Mouse (Mus musculus): Measurements from ENCODE around the gene Daglb.

Gene Daglb

DNA sequence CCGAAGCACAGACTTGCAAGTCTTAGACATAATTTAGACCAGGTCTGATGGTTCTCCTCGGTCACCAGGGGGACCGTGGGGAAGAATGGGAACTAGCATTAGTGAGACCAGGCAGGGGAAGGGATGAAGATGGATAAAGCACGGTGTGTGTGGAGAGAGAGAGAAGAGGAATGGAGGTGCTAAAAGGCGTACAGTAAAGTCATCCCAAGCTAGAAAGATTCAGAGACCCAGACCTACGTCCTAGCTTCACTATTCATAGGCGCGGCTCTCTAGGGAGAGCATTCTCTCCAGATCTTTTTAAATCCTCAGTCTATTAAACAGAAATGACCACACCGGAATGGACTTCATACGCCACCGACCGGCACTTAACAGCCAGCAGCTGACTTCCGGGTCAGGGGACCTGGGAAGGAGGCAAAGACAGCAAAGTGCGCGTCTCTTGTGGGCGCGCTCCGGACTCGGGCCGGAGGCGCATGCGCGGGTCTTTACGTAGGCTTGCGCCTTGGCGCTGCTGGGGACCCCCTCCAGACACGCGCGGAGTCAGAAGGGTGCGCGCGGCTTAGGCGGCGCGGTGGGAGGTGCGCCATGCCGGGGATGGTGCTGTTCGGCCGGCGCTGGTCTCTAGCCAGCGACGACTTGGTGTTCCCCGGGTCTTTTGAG lies at the start of gene Daglb:
Gene Daglb (plus strand): TSS at position 485 of the 657 bp plus-strand sequence.
- peak; percentile 87 for DNase-seq (ENCODE audit: low read depth, low spot score)

DNA sequence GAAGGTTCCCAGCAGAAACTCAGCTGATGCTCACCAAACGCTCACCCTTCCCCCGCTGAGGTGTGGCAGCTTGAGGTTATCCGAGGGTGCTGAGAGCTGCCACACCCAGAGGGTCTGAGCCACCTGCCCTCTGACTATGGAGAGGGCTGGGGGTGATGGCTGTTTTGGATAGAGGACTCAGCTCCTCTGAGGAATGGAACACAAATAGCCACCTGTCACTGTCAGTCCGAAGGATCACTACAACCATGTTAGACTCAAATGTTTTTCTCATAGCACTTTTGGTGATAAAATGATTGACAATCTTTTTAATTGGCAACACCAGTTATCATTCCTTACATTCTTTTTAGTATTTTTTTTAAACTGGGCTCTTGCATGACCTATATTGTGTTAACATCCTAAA lies 42.9 kb upstream of the Daglb start:
- no peak for DNase-seq (ENCODE audit: low read depth, low spot score)

DNA sequence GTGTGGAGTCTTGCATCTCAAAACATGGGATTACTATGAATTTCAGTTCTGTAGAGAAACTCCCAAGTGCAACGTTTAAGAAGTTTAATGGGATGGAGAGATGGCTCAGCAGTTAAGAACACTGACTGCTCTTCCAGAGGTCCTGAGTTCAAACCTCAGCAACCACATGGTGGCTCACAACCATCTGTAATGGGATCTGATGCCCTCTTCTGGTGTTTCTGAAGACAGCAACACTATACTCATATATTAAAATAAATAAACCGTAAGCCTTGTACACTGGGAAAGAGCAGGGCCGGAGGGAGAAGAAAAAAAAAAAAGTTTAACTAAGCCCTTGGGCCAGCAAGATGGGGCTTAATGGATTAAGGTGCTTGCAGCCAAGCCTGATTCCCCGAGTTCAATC lies 41.4 kb upstream of the Daglb start:
- DNase-seq (ENCODE audit: low read depth, low spot score): no peak

DNA sequence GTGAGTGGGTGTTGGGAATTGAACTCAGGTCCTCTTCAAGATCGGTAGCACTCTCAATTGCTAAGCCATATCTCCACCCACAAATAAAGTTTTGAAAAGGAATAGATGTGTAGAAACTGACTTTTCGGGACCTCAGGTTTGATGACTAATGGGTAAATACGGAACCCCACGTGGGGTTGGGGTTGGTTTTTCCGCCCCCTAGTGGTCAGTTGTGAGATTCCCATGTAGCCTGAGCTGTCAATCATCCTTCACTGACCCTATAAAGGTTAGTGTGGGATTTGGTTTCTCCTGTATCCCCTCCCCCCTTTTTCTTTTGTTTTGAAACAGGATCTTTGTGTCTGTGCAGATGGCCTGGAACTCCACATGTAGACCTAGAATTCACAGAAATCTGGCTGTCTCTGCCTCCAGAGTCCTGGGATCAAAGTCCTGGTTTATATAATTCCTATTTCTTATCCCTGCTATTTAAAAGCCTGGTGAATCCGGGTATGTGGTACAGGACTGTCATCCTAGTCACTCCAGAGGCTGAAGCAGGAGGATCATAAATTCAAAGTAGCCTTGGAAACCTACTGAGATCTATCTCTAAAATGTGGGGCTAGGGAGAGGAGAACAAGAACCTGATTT lies 40.4 kb upstream of the Daglb start:
- peak; percentile 25 for DNase-seq (ENCODE audit: low read depth, low spot score)

DNA sequence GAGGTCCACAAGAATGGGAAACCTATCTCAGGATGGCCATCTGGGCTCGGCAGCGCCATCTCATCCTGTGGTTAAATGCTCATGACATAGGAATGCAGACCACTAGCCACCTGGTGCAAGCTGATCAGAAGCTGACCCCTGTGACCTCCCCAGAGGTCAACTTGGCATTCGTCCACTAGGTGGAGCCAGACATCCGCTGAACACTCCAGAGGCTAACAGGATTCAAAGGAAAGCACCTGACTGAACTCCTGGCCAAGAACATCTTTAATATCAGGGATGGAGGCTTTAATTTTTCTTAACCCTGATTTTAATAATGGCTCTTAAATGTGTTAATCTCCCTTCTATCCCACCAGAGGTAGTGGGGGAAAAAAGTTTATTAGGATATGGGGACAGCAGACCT lies 30.0 kb upstream of the Daglb start:
- DNase-seq (ENCODE audit: low read depth, low spot score): peak; percentile 76

DNA sequence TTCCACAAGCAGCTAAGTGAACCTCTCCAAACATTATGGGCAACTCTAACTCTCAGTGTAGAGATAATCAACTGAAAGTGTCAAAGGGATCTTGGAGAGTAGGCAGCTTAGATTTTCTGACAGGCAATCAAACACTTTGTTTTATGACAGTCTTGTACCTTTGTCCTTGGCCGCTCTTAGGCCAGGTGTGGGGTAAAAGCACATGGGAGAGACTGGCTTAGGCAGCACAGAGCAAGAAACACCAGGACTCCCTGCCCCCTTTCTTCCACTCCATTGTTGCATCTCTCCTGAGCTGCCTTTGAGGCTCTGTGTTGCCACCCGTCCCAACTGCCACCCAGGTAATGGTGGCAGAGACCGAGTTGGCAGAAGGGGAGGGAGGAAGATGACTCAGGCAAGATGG lies 23.1 kb upstream of the Daglb start:
- no peak for DNase-seq (ENCODE audit: low read depth, low spot score)

DNA sequence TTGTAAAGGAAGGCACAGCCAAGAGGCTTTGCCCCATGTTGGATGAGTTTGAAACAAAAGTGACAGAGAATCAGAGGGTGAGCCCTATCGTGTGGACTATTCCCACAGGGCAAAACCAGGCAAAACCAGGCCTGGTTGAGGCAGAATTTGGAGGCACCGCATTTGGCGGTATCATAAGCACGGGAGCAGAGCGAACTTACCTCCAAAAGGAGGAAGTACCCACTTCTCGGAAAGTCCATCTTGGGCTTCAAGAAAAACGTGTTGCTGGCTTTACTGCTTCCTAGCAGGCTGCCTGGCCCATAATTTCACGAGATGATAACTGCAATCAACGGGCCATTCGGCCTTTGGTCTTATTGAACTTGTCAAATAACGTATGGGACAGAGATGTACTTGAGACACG lies 22.6 kb upstream of the Daglb start:
- no peak for DNase-seq (ENCODE audit: low read depth, low spot score)

DNA sequence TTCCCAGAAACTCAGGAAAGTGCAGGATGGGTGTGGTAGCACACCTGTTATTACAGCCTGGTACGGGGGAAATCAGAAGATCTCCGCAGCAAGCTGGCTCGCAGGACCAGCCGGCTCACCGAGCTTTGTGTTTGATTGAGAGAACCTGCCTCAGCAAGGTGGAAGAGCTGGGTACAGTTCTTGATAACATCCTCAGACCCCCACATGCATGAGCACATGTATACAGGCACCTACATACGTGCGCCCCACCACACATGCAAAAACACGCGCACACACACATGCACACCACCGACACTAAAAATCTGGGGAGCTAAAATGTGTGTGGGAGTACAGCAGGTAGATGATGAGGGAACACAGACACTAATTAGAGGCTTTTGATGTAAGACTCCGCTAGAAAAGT lies 713 bp upstream of the Daglb start:
- no peak for DNase-seq (ENCODE audit: low read depth, low spot score)

DNA sequence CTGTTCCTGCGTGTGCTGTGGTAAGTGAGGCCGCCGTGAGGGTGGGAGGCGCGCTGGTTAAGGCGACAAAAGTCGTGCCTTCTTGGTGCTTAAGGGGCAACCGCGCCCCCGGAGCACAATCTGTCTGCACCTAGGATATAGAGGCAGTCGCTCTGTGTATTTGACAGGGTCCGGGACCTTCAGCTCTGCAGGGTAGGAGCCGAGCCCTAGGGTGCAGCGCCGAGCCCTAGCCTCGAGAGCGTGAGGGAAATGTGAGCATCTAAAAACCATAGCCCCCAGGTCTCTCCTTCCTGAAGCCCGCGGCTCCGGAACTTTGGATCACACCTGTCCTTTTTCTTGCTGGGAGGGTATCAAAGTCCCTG lies 354 bp downstream of the Daglb start:
- no peak for DNase-seq (ENCODE audit: low read depth, low spot score)

DNA sequence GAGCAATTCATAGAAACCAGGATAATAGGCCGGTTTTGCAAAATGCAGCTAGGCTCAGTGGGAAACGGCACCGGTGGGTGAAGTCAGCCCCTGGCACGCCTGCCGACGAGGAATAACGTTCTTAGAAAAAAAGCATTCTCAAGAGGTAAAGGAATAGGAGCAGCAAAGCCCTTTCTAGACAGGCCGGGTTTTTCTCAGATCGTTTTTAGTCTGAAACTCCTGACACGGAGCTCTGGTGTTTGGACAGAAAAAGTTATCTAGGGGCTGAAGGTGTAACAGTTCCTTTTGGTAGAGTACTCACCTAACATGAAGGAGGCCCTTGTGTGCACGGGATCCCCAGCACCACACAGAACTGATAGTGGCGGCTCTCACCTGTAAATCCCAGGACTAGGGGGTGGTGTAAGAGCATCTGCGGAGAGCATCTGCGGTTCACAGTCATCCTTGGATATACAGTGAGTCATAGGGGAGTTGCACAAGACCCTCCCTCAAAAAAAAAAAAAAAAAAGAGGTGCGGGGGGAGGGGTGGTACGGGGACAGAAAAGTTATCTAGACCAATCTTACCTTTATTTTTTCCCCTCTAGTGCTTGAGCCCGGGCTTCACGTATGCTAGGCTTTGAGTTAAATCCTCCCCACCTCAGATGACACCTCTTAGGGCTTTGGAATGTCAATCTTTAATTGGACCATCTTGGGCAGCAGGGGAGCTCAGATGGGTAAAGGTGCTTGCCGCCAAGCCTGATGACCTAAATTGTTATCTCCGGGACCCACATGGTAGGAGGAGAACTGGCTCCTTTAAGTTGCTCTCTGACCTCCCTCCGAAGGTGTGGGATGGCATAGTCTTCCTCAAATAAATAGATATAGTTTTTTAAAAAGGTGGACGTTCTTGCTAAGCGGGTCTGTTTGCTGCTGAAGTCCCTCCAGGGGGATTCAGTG lies 1.0 kb downstream of the Daglb start:
- no peak for DNase-seq (ENCODE audit: low read depth, low spot score)

DNA sequence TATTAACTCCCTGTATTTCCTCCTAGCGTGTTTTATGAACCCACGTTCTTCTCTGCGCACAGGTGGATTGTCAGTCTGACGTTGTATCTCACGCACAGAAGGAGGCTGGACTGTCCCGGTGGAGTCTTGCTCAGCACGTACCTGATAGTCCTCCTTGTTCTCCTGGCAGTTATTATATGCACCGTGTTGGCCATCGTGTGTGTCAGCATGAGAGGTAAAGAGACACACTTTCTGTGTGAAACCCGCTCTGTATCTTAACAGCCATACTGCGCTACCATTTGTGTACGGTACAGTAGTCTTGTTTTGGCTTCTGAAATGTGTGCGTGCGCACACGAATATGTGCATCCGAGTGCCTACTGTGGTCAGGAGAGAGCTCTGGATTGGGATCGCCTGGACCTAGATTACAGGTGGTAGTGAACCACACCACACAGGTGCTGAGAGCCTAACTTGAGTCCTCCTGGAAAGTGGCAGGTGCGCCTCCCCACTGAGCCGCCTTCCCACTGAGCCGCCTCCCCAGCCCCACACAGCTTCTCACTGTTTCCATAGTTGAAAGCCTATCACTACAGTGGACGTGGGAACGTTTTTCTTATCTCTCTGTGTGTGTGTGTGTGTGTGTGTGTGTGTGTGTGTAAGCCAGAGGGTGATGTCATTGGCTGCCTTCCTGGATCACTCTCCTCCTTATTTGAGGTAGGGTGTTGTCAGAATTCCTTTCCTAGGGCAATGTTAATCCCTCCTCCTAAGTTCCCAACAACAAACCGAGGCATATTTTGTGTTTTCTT lies 2.7 kb downstream of the Daglb start:
- DNase-seq (ENCODE audit: low read depth, low spot score): no peak

DNA sequence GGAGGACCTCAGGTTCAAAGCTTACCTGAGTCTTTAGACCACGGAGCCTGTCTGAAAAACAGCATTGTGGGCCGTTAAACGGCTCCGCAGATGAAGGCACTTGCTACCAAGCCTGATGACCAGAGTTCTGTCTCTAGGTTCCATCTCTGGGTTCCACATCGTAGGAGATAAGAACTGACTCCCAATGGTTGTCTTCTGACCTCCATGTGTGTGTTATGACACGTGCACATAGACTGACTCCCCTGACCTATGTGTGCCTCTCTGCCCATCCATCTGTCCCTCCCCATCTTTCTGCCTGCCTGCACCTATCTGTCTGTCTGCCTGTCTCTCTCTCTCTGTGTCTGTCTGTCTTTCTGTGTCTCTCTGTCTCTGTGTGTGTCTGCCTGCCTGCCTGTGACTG lies 3.5 kb downstream of the Daglb start:
- DNase-seq (ENCODE audit: low read depth, low spot score): no peak

DNA sequence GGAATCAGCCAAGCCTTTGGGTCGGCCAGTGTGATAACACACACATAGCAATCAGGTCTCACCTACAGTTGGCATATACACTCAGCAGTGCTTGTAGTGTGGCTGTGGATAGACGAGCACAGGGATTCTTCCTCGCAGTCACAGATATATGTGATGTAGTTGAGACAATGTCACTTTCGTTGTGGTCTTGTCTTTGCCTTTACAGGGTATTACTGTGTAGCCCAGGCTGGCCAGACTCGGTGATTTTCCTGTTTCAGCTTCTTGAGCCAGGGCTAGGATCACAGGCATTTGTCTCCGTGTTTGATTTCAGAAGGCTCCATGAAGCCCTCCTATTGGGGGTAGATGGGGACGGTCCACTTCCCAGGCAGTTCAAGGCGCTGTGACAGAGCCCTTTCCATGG lies 5.2 kb downstream of the Daglb start:
- no peak for DNase-seq (ENCODE audit: low read depth, low spot score)

DNA sequence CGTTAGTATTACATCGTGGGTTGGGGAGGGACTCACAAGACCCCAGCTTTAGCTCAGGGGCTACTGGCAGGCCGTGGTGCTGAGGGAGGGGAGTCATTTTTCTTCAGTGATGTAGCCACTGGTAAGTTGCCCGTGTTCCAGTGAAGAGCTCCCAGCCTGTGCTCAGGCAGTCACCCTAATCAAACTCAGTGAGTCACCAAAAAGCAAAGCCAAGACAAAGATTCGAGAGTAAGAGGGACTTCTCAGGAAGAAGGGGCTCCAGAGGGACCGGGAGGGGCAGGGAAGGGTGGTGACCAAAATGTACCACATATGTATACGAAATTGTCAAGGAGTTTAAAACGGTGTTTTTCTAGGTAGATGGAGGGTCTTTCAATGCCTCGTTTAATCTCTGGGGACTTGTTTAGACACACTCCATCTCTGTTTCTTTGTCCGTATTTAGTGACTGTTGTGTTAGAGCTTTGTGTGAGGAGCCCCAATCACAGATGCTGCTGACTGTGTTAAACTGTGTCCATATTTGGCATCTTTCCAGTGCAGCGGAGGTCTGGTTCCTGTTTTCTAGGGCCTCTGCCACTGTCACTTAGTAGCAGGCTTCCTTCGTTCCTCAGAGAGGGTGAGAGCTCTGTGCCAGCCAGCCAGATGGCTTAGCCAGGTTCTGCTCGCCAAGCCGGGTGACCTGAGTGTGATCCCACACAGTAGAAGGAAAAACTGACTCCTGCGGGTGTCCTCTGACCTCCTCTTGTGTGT lies 6.2 kb downstream of the Daglb start:
- no peak for DNase-seq (ENCODE audit: low read depth, low spot score)

DNA sequence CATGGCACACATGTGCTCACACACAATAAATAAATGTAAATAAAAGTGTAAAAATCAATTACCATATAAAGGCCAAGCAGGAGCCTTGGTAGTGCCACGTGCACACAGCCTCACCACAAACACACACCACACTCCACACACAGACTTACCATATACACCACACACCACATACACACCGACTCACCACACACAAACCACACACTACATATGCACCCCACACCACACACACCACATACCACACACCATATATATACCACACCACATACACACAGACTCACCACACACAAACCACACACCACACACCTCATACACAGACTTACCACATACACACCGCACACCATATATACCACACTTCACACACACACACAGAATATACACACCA lies 6.8 kb downstream of the Daglb start:
- no peak for DNase-seq (ENCODE audit: low read depth, low spot score)

DNA sequence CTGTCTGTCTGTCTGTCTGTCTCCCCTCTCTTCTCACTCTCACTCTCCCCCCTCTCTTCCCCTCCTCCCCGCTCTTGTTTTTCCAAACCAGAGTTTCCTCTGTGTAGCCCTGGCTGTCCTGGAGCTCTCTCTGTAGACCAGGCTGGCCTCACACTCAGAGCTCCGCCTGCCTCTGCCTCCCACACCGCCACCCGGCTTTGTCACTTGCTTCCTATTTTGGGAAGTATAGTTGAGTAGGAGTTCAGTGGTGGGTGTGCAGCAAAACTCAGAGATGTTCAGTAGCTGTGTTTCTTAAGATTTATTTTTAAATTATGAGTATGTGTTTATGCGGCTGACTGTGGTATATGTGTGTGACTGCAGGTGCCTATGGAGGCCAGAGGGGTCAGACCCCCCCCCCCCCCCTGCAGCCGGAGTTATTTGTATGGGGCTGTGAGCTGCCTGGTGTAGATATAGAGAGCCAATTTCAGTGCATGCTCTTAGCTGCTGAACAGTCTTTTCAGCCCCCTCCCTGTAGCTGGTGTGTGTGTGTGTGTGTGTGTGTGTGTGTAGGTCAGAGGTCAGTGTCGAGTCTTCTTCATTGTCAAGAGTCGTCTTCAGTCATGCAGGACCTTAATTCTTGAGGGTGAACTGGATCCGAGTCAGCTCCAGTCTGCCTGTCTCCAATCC lies 7.7 kb downstream of the Daglb start:
- DNase-seq (ENCODE audit: low read depth, low spot score): no peak

DNA sequence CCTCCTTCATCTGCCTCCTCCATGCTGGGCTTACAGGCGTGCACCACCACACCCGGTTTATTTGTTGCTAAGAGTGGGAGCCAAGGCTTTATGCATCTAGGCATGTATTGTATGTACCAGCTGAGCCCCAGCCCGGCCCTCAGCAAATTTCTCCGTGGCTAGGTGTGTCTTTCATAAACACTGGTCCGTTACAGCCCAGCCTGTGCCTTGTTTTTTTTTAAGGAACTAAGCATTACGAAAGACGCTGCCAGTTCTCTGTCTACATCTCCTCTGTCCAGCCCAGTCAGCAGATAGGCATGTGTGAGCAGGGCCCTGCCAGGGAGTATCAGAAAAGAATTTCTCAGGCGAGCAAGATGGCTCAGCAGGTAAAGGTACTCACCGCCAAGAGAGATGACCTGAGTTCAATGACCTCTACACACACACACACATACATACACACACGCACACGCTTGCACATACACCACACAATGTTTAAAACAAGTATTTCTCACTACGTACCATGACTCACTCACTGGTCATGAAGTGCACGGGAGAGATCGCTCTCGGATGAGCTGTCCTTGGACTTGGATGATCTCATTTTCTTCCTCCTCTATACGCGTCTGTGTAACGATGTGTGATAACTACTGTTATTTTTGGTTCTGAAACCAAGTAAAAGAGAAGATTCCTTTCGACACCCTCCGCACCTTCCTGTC lies 10.9 kb downstream of the Daglb start:
- no peak for DNase-seq (ENCODE audit: low read depth, low spot score)

DNA sequence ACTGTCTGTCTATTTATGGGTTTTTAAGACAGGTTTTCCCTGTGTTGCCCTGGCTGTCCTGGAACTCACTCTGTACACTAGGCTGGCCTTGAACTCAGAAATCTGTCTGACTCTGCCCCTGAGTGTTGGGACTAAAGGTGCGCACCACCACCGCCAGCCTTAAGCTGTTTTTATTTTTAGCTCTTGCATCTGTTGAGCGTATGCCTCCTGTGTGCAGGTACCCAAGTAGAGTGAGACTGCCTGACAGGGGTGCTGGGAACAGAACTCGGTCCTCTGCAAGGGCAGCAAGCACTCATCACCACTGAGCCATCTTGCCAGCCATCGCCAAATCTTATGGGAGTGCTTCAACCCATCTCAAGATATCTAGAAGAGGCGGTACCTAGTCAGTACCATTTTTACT lies 11.6 kb downstream of the Daglb start:
- DNase-seq (ENCODE audit: low read depth, low spot score): no peak

DNA sequence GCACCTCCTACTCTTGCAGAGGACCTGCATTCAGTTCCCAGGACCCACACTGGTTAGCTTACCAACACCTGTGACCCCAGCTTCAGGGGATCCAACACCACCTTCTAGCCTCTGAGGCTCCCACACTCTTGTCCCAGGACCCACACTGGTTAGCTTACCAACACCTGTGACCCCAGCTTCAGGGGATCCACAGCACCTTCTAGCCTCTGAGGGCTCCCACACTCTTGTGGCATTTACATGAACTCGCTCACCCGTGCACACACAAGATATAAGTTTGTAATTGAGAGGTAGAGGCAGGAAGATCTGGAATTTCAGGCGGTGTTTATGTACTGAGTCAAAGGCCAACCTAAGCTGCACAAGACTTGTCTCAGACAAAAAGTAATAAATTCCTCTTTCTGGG lies 13.5 kb downstream of the Daglb start:
- no peak for DNase-seq (ENCODE audit: low read depth, low spot score)

DNA sequence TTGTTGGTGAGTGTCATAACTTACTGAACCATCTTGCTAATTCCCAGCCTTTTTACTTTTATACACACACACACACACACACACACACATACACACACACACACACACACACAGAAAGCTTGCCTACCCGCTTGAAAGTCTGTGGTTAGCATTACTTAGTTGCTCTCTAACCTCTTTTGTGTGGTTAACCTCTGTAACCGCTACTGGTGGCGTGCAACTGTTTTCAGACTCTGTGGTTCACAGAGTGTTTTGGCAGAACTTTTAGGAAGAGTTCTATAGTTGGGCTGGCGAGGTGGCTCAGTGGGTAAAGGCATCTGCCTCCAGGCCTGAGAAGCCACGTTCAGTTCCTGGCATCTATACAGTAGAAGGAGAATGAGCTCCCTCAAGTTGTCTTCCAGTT lies 20.6 kb downstream of the Daglb start:
- no peak for DNase-seq (ENCODE audit: low read depth, low spot score)
